Mouse (Mus musculus) large intestine, adult 2 months (tissue): ENCODE results near the gene Atxn1. TPM values are rescaled to one million over a fixed set of nuclear protein-coding genes. Genes with fewer than 3 reads are reported as not detected.

Source experiments
- DNase-seq: peaks from one replicate; pipeline ENCODE4 v3.0.0-alpha.2; 2012; ENCODE audit warnings: low read depth, low spot score
- WGBS: fragments of 180-500 bp; shearing (Covaris S2); methylation state at CpG from one replicate; pipeline ENCODE4 v1.1.7; 2018; 5-methylcytosine and 5-hydroxymethylcytosine counted together
- polyA plus RNA-seq: library from polyadenylated mRNA; depleted of rRNA; stranded (reverse); fragments of >200 nt; gene quantifications from 2 replicates; pipeline ENCODE4 v1.2.3, GENCODE M21; 2012

Gene Atxn1
- polyA plus RNA-seq, 1 experiment = 6.3 TPM

DNA sequence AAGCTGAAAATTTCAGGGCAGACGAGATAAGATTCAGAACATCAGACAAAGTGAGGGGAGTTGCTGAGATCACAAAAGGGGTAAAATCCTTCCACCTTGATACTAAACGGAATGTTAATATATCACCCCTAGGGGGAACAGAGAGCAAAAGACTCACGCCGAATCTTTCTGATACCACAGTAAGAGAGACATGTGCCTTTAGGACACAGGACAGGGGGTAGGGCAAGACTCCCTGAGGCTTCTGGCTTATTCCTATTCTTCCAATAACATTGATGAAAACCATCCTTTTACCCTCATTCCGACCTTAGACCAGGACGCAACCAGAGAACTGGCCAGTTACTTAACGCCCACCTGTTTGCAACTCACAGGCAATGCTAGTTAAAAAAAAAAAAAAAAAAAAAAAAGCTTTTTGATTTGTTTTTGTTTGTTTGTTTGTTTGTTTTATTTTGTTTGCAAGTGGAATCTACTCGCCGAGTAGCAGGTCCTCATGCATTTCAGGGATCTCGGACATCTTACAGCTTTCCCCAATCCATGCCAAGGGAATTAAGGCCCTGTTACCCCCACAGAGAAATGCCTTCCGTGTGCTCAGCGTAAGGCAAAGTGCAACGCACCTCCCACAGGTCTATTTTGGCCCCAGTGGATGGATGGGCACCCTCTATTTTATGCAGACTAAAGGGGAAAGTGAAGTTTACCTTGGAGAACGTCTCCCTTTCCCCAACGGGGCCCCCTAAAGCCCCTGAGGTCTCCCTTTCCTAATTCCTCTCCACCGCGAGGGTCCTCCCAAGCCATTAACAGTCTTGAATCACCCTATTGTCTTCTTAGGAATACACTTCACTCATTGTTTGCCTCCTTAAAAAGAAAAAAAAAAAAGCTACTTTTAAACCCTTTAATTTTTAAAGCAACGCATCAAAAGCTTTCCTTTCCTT, 157.9 kb downstream of the Atxn1 start:
- no peak for DNase-seq
- WGBS = 89% methylated on average over 18 of the region's 18 CpGs

DNA sequence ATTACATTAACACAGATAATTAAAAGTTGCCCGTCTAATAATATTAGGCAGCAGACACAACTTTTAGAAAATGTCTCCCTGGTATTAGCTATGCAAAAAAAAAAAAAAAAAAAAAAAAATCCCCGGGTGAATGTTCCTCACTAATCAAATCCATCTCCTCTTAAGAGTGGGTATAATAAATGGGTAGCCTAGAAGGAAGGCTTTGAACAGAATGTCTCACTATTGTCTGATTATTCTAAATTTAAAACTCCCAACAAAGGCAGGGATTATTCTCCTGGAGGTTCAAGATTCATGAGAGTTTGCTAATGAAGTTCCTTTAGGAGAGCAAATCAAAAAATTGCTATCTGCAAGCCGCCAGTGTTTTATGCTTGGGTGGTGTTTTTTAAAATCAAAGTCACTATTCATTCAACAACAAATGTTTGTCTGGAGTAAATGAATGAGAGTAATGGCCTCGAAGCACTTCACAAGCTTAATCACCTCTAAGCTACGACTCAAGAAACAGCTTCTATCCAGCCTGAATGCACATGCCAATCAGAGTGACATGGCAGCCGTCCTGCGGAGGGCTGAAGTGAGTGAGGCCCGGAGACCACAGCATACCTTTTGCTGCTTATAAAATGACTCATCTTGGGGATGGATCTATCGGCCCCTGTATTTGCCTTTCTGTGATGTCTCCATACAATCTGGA, 158.8 kb downstream of the Atxn1 start:
- 75% methylated on average over 9 of the region's 9 CpGs for WGBS
- DNase-seq = no peak

DNA sequence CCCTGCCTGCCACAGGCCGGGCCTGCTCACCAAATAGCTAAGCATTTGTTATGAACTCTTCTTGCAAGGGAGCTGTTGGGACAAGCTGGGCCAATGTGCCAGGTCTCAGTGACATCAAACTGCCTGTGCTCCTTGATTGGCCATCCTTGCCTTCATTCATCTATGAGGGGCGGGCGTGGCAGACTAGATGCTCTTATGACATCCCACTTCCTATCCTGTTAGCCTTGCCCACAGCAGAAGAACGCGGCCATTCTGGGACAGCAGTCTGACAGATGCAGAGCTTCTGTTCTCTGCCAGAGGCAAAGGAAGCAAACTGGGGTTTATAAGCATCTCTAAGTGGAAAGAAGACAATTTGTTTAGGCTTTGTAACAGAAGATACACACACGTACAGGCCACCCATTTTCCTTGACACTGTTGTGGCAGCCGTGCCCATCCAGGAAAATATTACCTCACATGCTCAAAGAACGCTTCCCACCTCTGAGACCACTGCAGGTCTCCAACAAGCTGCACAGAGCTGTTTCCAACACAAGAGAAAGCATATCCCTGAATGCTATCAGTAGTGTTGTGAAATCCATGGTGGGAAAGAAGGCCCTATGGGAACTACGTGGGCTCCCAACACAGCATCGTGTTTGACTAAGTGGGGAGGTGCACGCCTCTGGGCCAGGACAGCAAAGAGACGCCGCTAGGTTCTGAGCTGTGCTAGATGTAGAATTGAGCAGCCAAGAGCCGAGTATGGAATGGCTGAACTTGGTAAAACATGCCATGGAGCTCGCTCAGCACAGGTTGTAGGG, 162.0 kb downstream of the Atxn1 start:
- WGBS = 84% methylated on average over 15 of the region's 15 CpGs
- DNase-seq = no peak

DNA sequence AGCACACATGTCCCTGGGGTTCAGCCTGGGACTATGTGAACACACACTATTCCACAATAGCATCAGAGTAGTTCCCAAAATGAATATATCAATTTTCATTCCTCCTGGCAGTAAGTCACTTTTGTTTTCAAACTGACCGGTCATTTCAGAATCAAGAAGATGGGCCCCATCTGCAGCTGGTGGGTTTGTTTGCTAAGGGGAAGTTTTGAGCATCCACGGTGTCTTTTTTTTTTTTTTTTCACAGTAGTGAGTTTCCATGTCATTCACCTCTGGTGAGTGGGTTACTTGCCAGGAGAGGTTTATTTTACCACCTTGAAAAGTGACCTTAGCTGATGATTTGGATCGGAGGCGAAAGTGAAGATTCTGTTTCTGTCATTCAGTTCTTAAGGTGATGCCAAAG, 166.6 kb downstream of the Atxn1 start:
- 80% methylated on average over 4 of the region's 4 CpGs for WGBS
- no peak for DNase-seq

DNA sequence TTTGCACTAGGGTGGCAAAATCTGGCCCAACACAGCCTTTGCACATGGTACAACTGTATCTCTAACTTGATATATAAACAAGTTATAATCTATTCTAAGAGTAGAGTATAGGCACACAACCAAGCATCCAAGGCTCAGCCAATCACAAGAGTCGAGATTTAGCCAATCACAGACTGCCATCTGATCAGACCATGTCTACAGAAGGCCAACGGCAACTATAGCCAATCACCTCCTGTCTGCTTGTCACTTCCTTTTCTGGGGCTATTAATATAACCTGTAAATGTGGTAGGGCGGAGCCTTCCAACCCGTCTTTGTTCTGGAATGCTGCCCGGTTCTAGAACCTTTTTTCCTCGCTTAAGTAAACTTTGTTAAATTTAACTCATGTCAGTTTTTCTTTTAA, 167.1 kb downstream of the Atxn1 start:
- WGBS = 33% methylated on average over 6 of the region's 6 CpGs

DNA sequence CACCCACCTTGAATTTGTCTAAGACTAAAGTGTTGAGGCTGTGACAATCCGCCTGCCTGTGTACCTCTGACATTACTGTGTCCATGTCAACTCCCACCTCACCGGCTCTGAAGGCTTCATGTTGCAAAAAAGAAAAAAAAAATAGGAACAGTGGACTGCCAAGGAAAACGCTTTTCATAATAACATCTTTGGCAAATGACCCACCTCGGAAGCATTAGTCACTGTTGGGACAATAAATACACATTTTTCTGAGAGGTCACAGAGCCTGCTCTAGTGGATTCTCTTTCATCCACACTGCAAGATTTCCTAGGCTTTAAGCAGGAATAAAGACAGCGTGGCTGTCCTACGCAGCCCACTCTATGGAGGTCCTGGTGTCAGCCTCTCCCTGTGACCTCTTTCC, 168.5 kb downstream of the Atxn1 start:
- DNase-seq = no peak
- WGBS = 76% methylated on average over 6 of the region's 6 CpGs

More for the DNA sequence above, 167.1 kb downstream of the Atxn1 start:
- DNase-seq = no peak

DNA sequence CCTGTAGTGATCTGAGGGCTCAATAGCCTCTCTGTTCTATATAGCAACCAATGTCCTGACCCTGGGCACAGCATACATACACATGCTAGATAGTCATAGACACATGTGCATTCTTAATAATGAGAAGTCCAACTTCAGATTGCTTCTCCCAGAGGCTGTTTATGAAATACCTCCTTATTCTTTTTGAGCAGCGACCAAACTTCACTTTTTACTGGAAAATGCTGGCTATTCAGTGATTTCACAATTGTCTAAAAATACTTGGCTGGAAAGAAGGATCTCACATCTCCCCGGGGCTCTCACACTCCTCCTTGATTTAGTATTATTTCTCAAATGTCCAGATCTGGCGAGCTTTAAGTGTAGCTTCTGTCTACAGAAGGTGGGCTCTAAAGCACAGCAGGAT, 171.0 kb downstream of the Atxn1 start:
- DNase-seq = no peak
- WGBS = 72% methylated on average over 3 of the region's 3 CpGs

DNA sequence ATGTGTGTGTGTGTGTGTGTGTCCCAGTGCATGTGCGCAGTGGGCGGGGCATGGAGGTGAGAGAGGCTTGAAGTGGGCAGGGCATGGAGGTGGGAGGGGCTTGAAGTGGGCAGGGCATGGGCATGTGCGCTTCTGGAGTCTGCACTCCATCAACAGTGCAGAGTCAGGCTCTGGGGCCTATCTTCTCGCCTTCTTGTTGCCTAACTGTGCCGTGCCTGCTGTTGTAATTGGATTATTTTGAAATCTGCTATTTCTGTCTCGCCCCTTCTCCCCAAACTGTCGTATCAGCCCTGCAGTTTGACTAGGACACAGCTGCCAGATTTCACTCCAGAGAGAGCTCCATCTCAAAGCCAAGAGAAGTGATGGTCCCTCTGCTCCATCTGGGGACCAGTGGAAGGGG, 178.4 kb downstream of the Atxn1 start:
- no peak for DNase-seq

DNA sequence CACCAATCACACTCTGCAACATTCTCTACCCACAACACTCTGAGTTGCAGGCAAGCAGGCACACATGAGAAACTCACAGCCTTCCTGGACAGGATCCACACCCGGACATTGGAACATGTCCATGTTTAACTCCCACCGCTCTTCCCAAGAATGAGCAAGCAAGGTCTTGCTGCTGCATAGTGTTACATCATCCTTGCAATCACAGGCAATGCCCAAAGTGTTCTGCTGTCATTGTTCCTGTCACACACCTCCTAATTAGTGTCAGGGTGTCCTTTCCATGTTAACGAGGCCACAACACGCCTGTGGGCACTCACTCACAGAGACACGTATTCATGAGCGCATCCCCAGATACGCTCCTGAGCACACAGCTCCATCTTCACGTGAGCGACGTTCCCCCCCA, 181.1 kb downstream of the Atxn1 start:
- no peak for DNase-seq
- 80% methylated on average over 10 of the region's 10 CpGs for WGBS

More for the DNA sequence above, 178.4 kb downstream of the Atxn1 start:
- 89% methylated on average over 7 of the region's 7 CpGs for WGBS

DNA sequence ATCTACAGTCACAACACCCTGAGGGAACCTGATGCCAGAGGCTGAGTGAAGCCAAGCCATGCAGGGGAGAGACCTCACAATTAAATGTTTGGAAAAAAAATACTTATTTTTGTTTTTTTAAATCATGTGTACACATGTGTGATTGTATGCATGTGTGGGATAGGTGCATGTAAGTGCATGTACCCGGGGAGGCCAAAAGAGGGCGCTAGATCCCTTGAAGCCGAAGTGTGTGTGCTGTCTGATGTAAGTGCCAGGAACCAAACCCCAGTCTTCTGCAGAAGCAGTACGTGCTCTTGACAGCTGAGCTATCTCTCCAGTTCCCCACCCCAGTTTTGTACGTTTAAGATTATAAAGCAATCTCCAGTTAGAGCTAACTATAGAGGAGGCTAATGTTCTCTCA, 186.1 kb downstream of the Atxn1 start:
- DNase-seq = no peak
- WGBS = 85% methylated on average over 5 of the region's 5 CpGs

DNA sequence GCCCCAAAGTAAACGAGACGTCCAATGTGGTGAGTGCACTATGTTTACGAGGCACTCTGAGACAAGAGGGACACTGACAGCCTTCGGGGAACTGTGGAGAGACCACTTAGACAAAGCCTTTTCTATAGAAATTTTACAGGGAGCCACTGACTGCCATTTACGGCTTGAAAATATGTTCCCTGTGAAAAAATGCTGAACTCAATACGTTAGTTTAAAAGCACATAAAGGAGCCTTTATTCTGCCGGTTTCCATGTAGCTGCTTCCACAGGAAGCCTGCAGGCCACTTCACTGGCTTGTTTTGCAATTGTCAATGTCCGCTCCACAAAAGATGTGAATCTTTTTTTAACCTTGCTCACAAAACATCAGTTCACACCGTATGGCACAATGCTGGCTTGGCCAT, 186.6 kb downstream of the Atxn1 start:
- 49% methylated on average over 9 of the region's 9 CpGs for WGBS
- DNase-seq = no peak

DNA sequence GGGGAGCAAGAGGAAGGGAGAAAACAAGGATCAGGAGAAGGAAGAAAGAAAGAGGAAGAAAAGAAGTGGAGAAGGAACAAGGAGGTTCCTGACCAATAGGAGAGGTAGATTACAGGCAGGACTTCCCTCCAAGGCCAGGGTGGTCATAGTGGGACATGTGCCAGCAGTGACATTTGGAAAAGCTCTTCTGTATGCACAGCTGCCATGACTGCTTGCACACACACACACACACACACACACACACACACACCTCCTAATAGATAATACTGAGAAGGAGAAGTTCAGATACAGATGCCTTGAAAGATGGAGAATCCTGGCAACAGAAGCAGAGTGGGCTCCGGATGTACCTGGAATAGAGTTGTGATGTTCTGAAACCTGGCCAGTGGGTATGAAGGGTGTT, 189.3 kb downstream of the Atxn1 start:
- 94% methylated on average over 1 of the region's 1 CpGs for WGBS
- no peak for DNase-seq

DNA sequence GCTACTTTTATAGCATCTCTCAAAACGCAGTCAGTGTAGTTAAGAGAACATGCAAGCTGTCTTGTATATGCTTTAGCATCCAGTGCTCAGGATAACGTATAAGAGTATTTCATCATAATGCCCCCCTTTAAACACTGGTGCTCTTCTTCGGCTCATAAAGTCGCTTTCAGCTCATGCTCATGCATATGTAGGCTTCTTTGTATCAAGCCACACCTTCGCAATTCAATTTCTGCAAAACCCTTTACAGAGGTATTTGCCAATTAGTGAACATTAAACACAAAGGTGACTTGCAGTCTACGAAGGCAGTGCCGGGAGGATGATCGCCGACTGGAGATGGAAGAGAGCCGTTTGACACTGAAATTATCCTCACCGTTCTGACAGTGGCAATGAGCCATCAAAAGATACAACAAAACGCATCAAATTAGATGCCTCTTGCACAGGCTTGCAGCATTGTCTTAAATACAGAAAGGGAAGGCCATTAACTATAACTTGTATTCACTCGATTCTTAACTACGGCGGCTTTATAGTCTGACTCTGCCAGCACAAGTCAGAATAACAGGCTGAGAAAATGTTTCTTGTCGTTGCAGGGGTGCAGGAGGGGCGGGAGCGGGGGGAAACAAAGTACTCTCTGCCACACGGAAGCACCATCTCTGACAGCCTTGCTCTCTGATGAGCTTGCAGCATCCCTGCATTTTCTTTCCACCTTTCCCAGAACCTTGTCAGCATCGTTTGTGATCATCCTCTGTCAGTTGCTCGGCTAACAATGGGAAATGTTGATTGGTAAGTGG, 191.2 kb downstream of the Atxn1 start:
- 84% methylated on average over 21 of the region's 21 CpGs for WGBS
- DNase-seq = no peak

DNA sequence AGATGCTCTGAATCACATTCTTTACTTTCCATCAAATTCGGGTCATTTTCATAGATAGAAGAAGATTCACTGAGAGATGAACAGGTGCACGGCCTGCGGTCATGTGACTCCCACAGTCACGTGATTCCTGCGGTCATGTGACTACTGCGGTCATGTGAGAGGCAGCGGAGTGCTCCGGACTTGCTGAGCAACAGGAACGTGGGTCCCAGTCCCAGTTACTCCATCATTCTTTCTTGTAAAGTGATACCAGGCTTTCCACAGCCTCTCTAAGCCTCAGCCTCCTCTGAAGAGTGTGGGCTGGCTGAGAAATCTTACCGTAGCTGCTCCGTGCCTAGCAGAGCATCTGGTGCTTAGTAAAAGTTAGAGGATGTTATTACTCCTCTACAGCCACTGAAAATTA, 195.1 kb downstream of the Atxn1 start:
- no peak for DNase-seq
- 95% methylated on average over 11 of the region's 11 CpGs for WGBS

DNA sequence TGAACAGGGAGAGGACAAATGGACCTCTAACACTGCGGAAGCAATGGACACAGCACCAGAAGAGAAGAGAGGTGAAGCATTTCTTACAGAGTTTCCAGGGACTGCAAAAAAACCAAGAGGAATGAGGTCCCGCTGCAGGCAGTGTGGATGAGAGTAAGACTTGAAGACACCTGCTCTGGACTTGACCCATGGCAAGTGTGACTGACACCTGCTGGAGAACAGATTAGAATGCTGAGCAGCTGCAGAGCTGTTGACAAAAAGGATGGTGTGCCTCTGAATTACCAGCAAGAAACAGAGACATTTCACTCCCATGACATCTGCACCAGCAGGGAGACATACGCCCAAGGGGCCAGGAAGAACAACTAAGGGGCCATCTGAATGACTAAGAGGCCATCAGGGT, 196.6 kb downstream of the Atxn1 start:
- no peak for DNase-seq
- WGBS = 98% methylated on average over 3 of the region's 3 CpGs

DNA sequence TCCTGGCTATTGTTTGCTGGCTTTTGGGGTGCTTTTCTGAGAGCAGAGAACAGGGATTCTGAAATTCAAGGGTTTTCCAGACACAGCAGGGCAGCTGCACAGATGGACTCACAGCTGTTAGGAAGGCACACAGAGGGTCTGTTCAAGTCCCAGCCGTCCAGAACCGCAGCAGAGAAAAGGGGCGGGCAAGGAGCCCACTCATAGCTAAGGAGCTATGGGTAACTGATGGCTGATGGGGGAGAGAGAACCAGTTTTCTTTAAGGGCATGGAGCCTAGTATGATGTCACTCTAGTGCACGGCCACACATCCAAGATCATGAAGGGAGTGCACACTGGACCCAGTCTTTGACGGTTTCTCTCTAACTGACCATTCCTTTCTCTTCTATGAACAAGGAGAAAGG, 200.5 kb downstream of the Atxn1 start:
- 79% methylated on average over 5 of the region's 5 CpGs for WGBS
- no peak for DNase-seq

DNA sequence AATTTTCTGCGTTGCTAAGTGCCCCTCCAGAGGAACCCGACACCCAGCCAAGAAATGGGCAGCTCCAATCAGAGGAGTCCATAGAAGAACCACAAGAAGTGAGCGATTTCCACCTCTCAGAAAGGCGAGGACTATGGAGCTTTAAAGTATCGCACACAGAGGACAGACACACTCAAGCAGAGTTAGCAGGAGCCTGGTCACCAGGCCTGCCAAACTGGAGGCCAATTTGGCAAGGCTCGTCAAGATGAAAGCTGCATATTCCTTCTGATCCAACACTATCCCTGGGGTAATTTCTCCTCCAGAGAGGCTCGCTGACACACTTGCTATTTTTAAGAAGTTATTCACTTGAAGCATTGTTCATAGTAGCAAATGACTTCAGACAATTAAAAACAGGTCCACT, 202.5 kb downstream of the Atxn1 start:
- DNase-seq = no peak
- 74% methylated on average over 7 of the region's 7 CpGs for WGBS

DNA sequence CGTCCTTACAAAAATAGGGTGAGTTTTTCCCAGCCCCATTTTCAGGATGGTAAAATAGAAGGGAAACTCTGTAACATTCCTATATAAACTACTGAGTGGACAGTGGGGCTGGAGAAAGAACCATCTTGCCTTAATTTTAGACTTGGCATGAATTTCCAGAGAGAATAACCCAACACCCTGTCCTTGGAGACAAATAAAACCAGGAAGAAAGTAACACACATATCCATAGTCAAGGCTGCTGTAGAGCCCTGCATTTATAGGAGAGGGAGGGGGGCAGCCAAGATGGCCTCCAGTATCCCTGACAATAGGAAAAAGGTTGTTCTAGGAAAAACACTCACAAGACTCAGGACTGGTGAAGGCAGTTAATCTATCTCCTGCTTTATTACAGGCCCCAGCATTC, 210.3 kb downstream of the Atxn1 start:
- WGBS = 72% methylated on average over 1 of the region's 1 CpGs

DNA sequence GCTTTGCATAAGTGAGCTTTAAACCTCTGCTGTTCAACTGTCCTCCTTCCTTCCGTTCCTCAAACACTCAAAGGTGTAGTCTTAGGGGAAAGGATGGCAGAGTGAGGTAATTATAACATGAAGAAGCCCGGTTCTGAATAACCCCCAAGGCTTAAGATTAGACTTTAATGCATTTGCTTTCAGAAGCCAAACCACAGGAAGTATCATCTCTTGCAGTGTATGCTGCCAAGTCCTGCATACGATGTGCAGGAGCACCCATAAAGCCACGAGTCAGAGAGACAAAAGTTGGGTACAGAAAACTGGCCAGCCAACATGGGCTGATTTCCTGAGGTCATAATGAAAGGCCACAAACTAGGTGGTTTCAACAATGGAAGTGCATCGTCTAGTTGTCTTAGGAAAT, 212.3 kb downstream of the Atxn1 start:
- 60% methylated on average over 5 of the region's 5 CpGs for WGBS
- DNase-seq = no peak

More for the DNA sequence above, 210.3 kb downstream of the Atxn1 start:
- no peak for DNase-seq

DNA sequence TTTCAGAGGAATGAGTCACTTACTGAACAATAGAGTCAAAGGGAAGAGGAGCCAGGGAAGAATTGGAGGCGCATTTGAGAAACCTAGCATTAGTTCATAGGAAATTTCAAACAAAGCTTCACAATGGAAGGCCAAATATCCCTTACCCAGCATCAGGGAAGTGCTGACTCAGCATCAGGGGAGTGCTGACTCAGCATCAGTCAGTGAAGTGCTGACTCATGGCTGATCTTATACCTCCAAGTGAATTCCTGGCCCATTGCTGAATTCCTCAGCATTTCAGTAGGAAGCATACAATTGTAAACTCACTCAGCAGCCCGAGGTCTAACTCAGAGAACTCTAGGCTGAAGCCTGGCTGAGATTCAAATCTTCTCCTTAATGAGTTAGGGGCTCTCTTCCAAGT, 213.6 kb downstream of the Atxn1 start:
- DNase-seq = no peak

More for the DNA sequence above, 213.6 kb downstream of the Atxn1 start:
- 66% methylated on average over 2 of the region's 2 CpGs for WGBS
